Mouse (Mus musculus) heart, embryonic 11.5 days (tissue): Measurements from ENCODE around the gene Tubb2a. TPM values are rescaled to one million over a fixed set of nuclear protein-coding genes. Genes with fewer than 3 reads are reported as not detected.
"Not testable (repeated sequence)": the region's sequence is repeated elsewhere in the genome, so short reads cannot be mapped to it uniquely, and the experiment has no call there.

Experiments used
- ATAC-seq: fragments of 200-750 bp; cut with Nextera tagmentation; replicated peaks from 2 replicates; pipeline ENCODE4 v1.8.0; 2017; ENCODE audit warnings: moderate library complexity; ENCODE audit not compliant: insufficient number of reproducible peaks, low FRiP score, low TSS enrichment
- H3K27ac ChIP-seq: fragments of 300-500 bp; sonication (generic); 2 replicates; pipeline ENCODE4 v1.5.1; 2014; ENCODE audit warnings: mild to moderate bottlenecking, low read depth, low read length
- H3K27me3 ChIP-seq: fragments of 300-500 bp; sonication (generic); 2 replicates; pipeline ENCODE4 v1.6.1; 2014; ENCODE audit warnings: mild to moderate bottlenecking, low read length, mixed read lengths; ENCODE audit not compliant: control insufficient read depth, insufficient read depth
- H3K36me3 ChIP-seq: fragments of 300-500 bp; sonication (generic); 2 replicates; pipeline ENCODE4 v1.6.1; 2014; ENCODE audit warnings: mild to moderate bottlenecking, low read length, moderate library complexity, mixed read lengths; ENCODE audit not compliant: control insufficient read depth, insufficient read depth
- H3K4me1 ChIP-seq: fragments of 300-500 bp; sonication (generic); 2 replicates; pipeline ENCODE4 v1.6.1; 2014; ENCODE audit warnings: low read length; ENCODE audit not compliant: control insufficient read depth, insufficient read depth
- H3K4me2 ChIP-seq: fragments of 300-500 bp; sonication (generic); 2 replicates; pipeline ENCODE4 v1.6.1; 2014; ENCODE audit warnings: mild to moderate bottlenecking, moderate library complexity
- H3K4me3 ChIP-seq: fragments of 300-500 bp; sonication (generic); 2 replicates; pipeline ENCODE4 v1.5.1; 2014; ENCODE audit warnings: low read depth, low read length
- H3K9ac ChIP-seq: fragments of 300-500 bp; sonication (generic); 2 replicates; pipeline ENCODE4 v1.6.1; 2014; ENCODE audit warnings: mild to moderate bottlenecking, low read depth, low read length, moderate library complexity
- H3K9me3 ChIP-seq: fragments of 300-500 bp; sonication (generic); replicated peaks from 2 replicates; pipeline ENCODE4 v1.6.1; 2016; ENCODE audit warnings: low read length; ENCODE audit not compliant: control insufficient read depth
- WGBS: fragments of 180-500 bp; shearing (Covaris S2); extraction: QIAGEN DNeasy Blood & Tissue Kit; methylation state at CpG from one replicate; pipeline ENCODE4 v1.1.7; 2014; ENCODE audit not compliant: insufficient replicate concordance; 5-methylcytosine and 5-hydroxymethylcytosine counted together
- polyA plus RNA-seq: library from polyadenylated mRNA; unstranded; fragments of >200 nt; fragmentation: Nextera tagmentation; extraction: Ambion mirVana; gene quantifications from 2 replicates; pipeline ENCODE4 v1.2.1, GENCODE M21; 2014

The Tubb2a gene
- polyA plus RNA-seq, 1 experiment from 2014 or later: 96.2 TPM

DNA sequence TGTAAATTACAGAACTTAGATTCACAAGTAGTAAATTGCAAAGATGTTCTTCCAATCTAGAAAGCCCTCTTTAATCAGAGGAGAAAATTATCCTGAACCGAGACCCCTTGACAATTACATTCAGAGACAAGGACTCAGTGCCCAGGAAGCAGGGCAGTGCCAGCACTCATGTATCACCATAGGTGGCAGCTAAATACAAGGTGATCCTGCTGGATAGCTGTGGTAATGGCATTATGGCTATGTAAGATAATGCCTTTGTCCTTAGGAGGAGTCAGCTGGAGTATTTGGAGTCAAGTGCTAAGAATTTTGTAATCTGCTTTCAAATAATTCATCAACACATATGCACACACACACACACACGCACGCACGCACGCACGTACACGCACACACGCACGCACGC lies 23.4 kb upstream of the Tubb2a start:
- Histone ChIP-seq H3K9ac (no peak overlapping the region), H3K4me3 (no peak overlapping the region), H3K36me3 (no peaks in the 10 kb centered on the region), H3K27ac (no peak overlapping the region), H3K4me1 (no peaks in the 10 kb centered on the region), H3K9me3 (no peaks in the 10 kb centered on the region), H3K4me2 (no peak overlapping the region), H3K27me3 (no peaks in the 10 kb centered on the region)
- 90% methylated on average over 10 of the region's 10 CpGs for WGBS
- no peak for ATAC-seq

- Histone ChIP-seq H3K36me3 (no peaks in the 10 kb centered on the region), H3K4me2 (no peak overlapping the region), H3K4me1 (no peaks in the 10 kb centered on the region), H3K27ac (no peak overlapping the region), H3K4me3 (no peak overlapping the region), H3K9me3 (no peaks in the 10 kb centered on the region), H3K27me3 (no peaks in the 10 kb centered on the region), H3K9ac (no peak overlapping the region)
- ATAC-seq: no peak
- 29% methylated on average over 3 of the region's 3 CpGs for WGBS
Observed at GRCm38 (mm10) chr13:34100733-34101132, 22.9 kb upstream of the Tubb2a start.

DNA sequence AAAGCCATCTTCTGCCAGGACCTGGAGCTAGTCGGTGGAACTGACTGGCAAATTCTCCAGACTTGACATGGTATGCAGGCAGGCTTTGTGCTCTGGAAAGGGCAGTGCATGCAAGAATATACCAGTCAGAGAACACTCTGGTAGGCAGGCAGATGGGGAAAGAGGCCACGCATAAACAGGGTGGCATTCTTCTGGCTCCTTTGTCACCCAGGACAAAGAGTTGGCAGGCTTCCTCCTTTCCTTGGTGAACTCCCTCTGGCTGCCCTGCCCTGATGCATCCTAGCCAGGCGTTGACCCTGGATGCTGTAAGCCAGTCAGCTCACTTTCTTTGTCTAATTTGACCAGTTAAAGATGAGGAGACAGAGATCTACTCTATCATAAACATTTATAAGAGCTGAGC lies 19.3 kb upstream of the Tubb2a start:
- ATAC-seq: no peak
- Histone ChIP-seq H3K9ac (no peak overlapping the region), H3K36me3 (no peaks in the 10 kb centered on the region), H3K4me1 (no peaks in the 10 kb centered on the region; the same call in 1 of the 2 replicates), H3K27me3 (no peaks in the 10 kb centered on the region), H3K27ac (no peak overlapping the region), H3K4me2 (no peak overlapping the region), H3K9me3 (no peaks in the 10 kb centered on the region), H3K4me3 (no peak overlapping the region)
- 73% methylated on average over 3 of the region's 3 CpGs for WGBS

DNA sequence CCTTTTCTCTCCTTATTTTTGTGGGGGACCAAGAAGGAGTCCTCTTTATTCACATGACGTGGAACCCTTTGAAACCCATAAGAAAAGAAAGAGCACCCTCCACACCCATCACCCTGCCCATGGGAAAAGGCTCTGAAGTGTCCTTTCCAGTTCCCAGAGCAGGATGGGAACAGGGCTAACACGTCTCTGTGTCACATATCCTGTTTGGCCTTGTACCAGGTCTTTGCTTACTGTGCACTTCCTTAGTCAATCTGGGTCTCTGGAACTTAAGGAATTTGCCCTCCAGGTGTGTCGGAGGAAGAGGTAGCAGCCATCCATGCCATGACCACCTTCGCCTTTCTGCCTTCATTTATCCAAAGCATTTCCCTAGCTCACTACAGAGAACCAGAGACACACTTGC lies 18.6 kb upstream of the Tubb2a start:
- WGBS: 63% methylated on average over 4 of the region's 4 CpGs
- Histone ChIP-seq H3K9ac (no peak overlapping the region), H3K4me2 (no peak overlapping the region), H3K4me3 (no peak overlapping the region), H3K27me3 (no peaks in the 10 kb centered on the region), H3K4me1 (peaks cover 2% of the 10 kb centered on the region; the same call in 1 of the 2 replicates), H3K9me3 (no peaks in the 10 kb centered on the region), H3K27ac (no peak overlapping the region), H3K36me3 (no peaks in the 10 kb centered on the region)
- ATAC-seq: no peak

GRCm38 (mm10) chr13:34095542-34096435 lies 18.0 kb upstream of the Tubb2a start:
- H3K4me2 ChIP-seq: no peak overlapping the region
- H3K9ac ChIP-seq: no peak overlapping the region
- H3K9me3 ChIP-seq: no peaks in the 10 kb centered on the region
- H3K4me1 ChIP-seq: peaks cover 2% of the 10 kb centered on the region; the same call in 1 of the 2 replicates
- H3K36me3 ChIP-seq: no peaks in the 10 kb centered on the region
- no peak overlapping the region for H3K27ac ChIP-seq
- ATAC-seq: no peak
- no peak overlapping the region for H3K4me3 ChIP-seq
- WGBS: 29% methylated on average over 7 of the region's 7 CpGs
- H3K27me3 ChIP-seq: no peaks in the 10 kb centered on the region

DNA sequence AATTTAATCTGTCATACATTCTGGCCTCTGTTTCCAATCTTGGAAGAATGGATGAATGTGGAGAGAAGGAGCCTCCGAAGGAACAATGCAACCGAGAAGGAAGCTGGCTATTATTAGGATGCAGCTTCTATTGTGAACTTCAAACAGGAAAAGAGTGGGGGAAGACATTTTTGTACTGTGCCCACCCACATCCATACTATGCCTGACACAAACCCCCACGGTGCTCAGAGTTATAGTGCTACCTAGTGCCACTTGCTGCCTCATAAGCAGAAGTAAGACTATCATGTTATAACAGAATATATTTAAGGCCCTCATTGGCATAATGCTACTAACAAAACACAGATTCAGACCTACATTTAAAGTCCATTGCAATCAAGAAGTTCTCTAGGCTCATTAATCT lies 11.6 kb upstream of the Tubb2a start:
- ATAC-seq: no peak
- no peak overlapping the region for H3K4me3 ChIP-seq
- H3K9me3 ChIP-seq: no peaks in the 10 kb centered on the region
- no peak overlapping the region for H3K4me2 ChIP-seq
- H3K27me3 ChIP-seq: no peaks in the 10 kb centered on the region
- no peak overlapping the region for H3K27ac ChIP-seq
- H3K9ac ChIP-seq: no peak overlapping the region
- 53% methylated on average over 3 of the region's 3 CpGs for WGBS
- no peaks in the 10 kb centered on the region for H3K36me3 ChIP-seq
- H3K4me1 ChIP-seq: peaks cover 13% of the 10 kb centered on the region; the same call in 1 of the 2 replicates

- 65% methylated on average over 7 of the region's 7 CpGs for WGBS
- no peak overlapping the region for H3K27ac ChIP-seq
- no peak for ATAC-seq
Observed at GRCm38 (mm10) chr13:34088871-34089288, 11.1 kb upstream of the Tubb2a start.

DNA sequence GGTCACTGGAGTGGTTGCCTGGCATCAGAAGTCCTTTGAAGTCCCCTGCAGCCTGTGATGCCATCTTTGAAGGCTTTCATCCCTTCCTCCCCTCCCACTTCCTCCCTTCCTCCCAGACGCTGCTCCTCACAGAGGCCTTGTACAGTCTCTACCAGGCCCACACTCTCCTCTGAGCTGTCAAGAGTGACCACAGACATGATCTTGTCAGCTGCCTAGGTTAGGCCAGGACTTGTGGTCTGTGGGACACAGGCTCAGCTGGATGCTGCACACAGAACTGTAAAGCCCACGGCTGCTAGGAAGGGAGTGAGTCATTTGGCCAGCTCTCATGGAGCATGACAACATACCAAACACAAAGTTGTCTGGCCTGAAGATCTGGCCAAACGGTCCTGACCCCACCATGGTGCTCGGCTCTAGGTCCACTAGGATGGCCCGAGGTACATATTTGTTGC lies 10.4 kb upstream of the Tubb2a start:
- H3K27me3 ChIP-seq, H3K9ac ChIP-seq, H3K27ac ChIP-seq, H3K36me3 ChIP-seq, H3K4me3 ChIP-seq, H3K9me3 ChIP-seq, ATAC-seq, H3K4me2 ChIP-seq: not testable (repeated sequence)
- 55% methylated on average over 5 of the region's 5 CpGs for WGBS
- H3K4me1 ChIP-seq: peaks cover 13% of the 10 kb centered on the region; the same call in 1 of the 2 replicates

More at GRCm38 (mm10) chr13:34088871-34089288, 11.1 kb upstream of the Tubb2a start:
- Histone ChIP-seq H3K4me2 (no peak overlapping the region), H3K36me3 (no peaks in the 10 kb centered on the region), H3K4me1 (peaks cover 13% of the 10 kb centered on the region; the same call in 1 of the 2 replicates), H3K27me3 (no peaks in the 10 kb centered on the region), H3K9ac (no peak overlapping the region), H3K9me3 (no peaks in the 10 kb centered on the region), H3K4me3 (no peak overlapping the region)
